Mouse (Mus musculus): ENCODE data around the gene Sbk1. TPM values are rescaled to one million over a fixed set of nuclear protein-coding genes. Genes with fewer than 3 reads are reported as not detected.

Sbk1 gene
- polyA plus RNA-seq, 1 experiment from 2014 or later, result 212 TPM

DNA sequence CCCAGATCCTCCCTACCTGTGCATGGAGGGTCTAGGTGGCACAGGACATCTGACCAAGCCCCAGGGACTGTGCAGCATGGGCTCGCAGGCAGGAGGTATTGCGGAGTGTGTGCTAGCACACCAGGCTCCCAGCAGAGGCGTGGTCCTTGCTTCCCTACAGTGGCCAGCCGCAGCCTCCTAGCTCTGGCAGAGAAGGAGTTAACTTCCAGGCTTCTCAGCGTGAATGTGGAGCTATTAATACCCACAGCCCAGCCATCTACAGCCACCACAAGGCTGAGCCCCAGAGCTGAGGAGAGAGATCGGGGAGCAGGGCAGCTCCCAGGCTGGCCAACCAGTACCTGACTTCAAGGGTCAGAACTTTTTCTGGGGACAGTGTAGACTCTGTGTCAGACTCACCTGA, 24.3 kb upstream of the Sbk1 start:
- Histone ChIP-seq H3K27ac (no peak overlapping the region), H3K27me3 (peaks cover 12% of the 10 kb centered on the region), H3K36me3 (ENCODE audit: poor library complexity, severe bottlenecking) (no peaks in the 10 kb centered on the region), H3K4me3 (no peak overlapping the region), H3K4me2 (peak overlapping the region; percentile 28; the same call in 1 of the 2 replicates), H3K9ac (no peak overlapping the region), H3K4me1 (peaks cover 10% of the 10 kb centered on the region), H3K9me3 (replicated peaks) (no peaks in the 10 kb centered on the region)
- 3% methylated on average over 6 of the region's 6 CpGs for WGBS
- ATAC-seq, result peak; percentile 27; the same call in 1 of the 2 replicates

DNA sequence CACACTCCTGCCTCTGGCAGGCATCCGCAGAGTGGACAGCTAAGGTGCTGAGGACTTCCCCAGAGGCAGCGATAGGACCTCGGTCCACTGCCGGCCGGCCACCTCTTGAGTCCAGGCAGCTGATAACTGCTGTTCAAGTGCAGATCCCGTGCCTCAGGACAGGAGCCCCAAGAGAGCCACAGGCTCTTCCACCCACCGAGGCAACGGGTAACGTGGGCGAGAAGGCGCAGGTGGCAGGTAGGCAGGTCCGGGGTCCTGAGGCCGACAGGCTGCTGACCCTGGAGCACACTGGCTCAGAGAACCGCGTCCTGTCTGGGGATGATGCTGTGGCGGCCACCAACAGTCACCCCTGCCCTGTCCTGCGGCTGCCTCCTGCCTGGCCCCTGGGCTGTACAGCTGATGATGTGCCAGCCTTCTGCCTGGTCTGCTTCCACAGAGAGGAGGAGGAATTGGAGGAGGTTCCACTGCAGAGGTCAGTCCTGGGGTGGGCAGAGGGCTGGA, 23.7 kb upstream of the Sbk1 start:
- no peak overlapping the region for H3K9ac ChIP-seq

DNA sequence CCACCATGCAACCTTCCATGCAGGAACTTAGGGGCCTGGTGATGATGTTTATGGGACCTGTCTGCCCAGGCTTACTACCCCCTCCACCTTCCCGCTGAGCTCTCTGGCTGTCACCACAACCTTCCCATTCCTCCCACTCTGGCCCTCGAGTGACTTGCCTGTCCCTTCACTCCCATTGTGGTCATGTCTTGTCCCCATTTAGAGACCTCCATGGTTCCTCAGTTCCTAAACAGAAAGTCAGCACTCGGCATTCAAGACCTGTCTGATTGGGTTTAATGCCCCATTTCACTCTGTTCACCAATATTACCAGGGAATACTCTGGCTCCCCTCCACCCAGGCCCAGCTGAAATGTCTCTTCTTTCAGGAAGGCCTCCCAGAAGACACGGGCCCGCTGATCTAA, 23.3 kb upstream of the Sbk1 start:
- Histone ChIP-seq H3K27ac (no peak overlapping the region), H3K9ac (no peak overlapping the region), H3K9me3 (replicated peaks) (no peaks in the 10 kb centered on the region), H3K4me2 (no peak overlapping the region), H3K4me3 (no peak overlapping the region), H3K4me1 (peaks cover 10% of the 10 kb centered on the region), H3K36me3 (ENCODE audit: poor library complexity, severe bottlenecking) (no peaks in the 10 kb centered on the region), H3K27me3 (peaks cover 12% of the 10 kb centered on the region)
- WGBS, result 68% methylated on average over 5 of the region's 5 CpGs
- ATAC-seq, result no peak

More for the DNA sequence above, 23.7 kb upstream of the Sbk1 start:
- H3K4me2 ChIP-seq, result peak overlapping the region; percentile 28; the same call in 1 of the 2 replicates
- H3K4me1 ChIP-seq, result peaks cover 10% of the 10 kb centered on the region
- peaks cover 12% of the 10 kb centered on the region for H3K27me3 ChIP-seq
- no peak overlapping the region for H3K4me3 ChIP-seq
- H3K9me3 ChIP-seq (replicated peaks), result no peaks in the 10 kb centered on the region
- no peak for ATAC-seq
- no peak overlapping the region for H3K27ac ChIP-seq
- WGBS, result 45% methylated on average over 17 of the region's 17 CpGs
- H3K36me3 ChIP-seq (ENCODE audit: poor library complexity, severe bottlenecking), result no peaks in the 10 kb centered on the region

DNA sequence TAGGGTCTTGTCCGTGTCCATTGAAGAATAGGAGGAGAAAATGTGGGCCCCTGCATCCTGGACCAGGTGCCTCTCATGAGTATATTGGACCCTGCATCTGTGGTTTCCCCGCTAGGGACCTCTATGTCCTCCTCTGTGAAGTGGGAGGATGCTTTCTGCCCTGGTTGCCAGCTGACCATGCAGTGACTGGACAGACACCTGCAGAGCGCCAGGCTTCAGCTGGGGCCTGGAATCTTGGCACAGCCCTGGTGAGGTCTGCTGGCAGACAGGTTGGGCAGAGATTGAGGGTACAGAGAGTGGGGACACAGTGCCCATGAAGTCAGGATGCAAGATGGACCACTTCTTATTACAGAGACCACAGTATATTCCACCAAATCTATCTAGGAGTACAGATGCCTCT, 22.4 kb upstream of the Sbk1 start:
- no peaks in the 10 kb centered on the region for H3K9me3 ChIP-seq (replicated peaks)
- H3K4me2 ChIP-seq, result no peak overlapping the region
- H3K4me3 ChIP-seq, result no peak overlapping the region
- H3K9ac ChIP-seq, result no peak overlapping the region
- H3K27me3 ChIP-seq, result peaks cover 12% of the 10 kb centered on the region
- H3K27ac ChIP-seq, result no peak overlapping the region
- WGBS, result 85% methylated on average over 3 of the region's 3 CpGs
- no peak for ATAC-seq
- no peaks in the 10 kb centered on the region for H3K36me3 ChIP-seq (ENCODE audit: poor library complexity, severe bottlenecking)
- H3K4me1 ChIP-seq, result peaks cover 10% of the 10 kb centered on the region

DNA sequence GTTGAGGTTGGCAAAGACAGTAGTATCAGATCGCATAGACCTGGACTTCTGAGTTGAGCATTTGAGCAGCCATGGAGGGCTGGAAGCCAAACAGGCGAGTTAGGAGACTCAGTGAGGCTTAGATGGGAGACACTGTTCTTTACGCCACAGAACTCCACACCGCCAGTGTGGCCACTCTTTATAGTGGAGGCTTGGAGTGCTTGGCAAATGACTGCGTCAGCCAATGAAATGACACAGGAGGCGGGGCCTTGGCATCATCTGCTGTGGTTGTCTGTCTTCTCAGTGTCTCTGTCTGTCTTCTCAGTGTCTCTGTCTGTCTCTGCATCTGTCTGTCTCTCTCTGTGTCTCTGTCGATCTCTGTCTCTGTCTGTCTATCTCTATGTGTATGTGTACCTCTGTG, 21.9 kb upstream of the Sbk1 start:
- peaks cover 12% of the 10 kb centered on the region for H3K27me3 ChIP-seq
- no peaks in the 10 kb centered on the region for H3K9me3 ChIP-seq (replicated peaks)
- WGBS, result 80% methylated on average over 7 of the region's 7 CpGs
- peaks cover 10% of the 10 kb centered on the region for H3K4me1 ChIP-seq
- no peak overlapping the region for H3K27ac ChIP-seq
- ATAC-seq, result no peak
- H3K36me3 ChIP-seq (ENCODE audit: poor library complexity, severe bottlenecking), result no peaks in the 10 kb centered on the region
- H3K4me3 ChIP-seq, result no peak overlapping the region
- no peak overlapping the region for H3K9ac ChIP-seq
- no peak overlapping the region for H3K4me2 ChIP-seq

DNA sequence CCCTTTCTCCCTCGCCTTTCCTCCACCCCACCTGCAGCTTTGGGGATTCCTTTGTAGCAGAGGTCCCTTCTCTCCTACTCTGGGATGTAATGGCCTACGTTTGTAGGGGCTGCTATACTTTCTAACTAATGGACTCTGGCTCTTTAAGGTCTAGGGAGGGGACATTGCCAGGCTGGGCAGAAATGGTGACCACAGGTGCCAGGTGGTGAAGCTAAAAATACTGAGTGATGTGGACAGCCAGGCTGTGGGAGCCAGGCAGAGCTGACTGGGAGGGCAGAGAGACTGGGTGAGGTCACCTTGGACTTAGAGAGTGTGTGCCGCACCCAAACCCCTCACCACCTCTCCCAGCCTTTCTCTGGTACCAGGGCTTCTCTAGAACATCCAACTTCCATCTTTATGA, 20.7 kb upstream of the Sbk1 start:
- peaks cover 12% of the 10 kb centered on the region for H3K27me3 ChIP-seq
- H3K9ac ChIP-seq, result no peak overlapping the region
- no peak overlapping the region for H3K4me3 ChIP-seq
- H3K4me1 ChIP-seq, result peaks cover 10% of the 10 kb centered on the region
- no peaks in the 10 kb centered on the region for H3K36me3 ChIP-seq (ENCODE audit: poor library complexity, severe bottlenecking)
- no peak for ATAC-seq
- no peak overlapping the region for H3K4me2 ChIP-seq
- no peaks in the 10 kb centered on the region for H3K9me3 ChIP-seq (replicated peaks)
- H3K27ac ChIP-seq, result no peak overlapping the region
- 74% methylated on average over 3 of the region's 3 CpGs for WGBS

DNA sequence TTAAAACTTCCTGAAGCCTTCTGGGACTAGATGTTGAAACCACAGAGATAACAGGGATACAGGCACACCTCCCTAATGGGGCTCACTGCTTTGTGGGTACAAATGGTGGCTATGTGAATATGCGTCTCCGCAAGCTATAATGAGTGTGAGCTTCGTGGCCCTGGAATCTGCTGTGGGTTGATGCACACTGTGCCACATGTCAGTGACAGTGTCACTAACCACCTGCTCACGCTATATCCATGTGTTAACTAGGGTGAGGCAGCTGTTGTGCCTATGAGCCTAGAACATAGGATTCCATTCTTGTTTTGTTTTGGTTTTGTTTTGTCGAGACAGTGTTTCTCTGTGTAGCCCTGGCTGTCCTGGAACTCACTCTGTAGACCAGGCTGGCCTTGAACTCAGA, 20.2 kb upstream of the Sbk1 start:
- H3K9ac ChIP-seq, result no peak overlapping the region
- no peak overlapping the region for H3K27ac ChIP-seq
- peaks cover 12% of the 10 kb centered on the region for H3K27me3 ChIP-seq
- H3K4me1 ChIP-seq, result peaks cover 10% of the 10 kb centered on the region
- WGBS, result 89% methylated on average over 5 of the region's 5 CpGs
- no peak overlapping the region for H3K4me3 ChIP-seq
- no peak for ATAC-seq
- H3K36me3 ChIP-seq (ENCODE audit: poor library complexity, severe bottlenecking), result no peaks in the 10 kb centered on the region
- no peaks in the 10 kb centered on the region for H3K9me3 ChIP-seq (replicated peaks)
- H3K4me2 ChIP-seq, result no peak overlapping the region

DNA sequence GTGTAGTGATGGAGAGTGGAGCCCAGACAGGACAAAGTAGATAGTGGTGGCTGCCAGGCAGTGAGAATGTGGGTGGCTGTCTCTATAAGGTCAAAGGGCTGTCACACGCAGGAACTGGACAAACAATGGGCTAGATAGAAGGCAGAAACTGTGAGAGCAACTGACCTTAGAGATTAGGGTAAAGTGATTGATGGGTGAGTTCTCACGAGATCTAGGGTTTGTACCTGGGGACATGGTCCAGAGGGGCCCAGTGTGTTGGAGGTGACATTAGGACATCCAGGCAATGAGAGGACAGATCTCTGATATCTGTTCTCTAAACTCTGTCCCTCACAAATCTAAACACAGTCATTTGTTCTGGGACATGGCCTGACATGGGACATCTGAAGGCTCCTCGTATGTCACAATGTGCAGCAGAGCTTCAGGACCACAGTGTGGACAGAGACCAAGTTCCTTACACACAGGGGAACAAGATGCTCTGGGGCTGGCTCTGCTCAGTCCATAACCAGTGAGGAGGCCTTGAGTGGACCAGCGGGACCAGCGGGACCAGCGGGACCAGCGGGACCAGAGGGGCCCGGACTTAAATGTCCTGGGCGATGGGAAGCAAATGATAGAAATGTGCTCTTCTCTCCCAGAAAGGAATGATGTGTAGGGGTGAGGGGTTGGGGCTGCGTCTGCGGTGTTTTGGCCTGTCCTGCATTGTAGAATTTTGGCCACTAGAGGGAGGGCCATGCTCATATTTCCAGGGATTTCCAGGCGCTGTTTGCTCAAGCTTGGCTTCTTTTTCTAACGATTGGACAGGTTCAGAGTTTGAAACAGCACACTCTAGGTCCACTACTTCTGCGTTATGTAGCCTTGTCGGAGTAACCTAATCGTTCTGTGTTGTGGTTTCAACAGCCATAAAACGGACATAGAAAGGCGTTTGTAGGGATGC, 11.9 kb upstream of the Sbk1 start:
- Histone ChIP-seq H3K9me3 (replicated peaks) (no peaks in the 10 kb centered on the region), H3K27me3 (peaks cover 22% of the 10 kb centered on the region; the same call in 1 of the 2 replicates), H3K4me2 (no peak overlapping the region), H3K27ac (no peak overlapping the region), H3K4me3 (no peak overlapping the region), H3K36me3 (ENCODE audit: poor library complexity, severe bottlenecking) (no peaks in the 10 kb centered on the region), H3K9ac (no peak overlapping the region), H3K4me1 (peaks cover 21% of the 10 kb centered on the region)
- WGBS, result 11% methylated on average over 18 of the region's 18 CpGs
- no peak for ATAC-seq

DNA sequence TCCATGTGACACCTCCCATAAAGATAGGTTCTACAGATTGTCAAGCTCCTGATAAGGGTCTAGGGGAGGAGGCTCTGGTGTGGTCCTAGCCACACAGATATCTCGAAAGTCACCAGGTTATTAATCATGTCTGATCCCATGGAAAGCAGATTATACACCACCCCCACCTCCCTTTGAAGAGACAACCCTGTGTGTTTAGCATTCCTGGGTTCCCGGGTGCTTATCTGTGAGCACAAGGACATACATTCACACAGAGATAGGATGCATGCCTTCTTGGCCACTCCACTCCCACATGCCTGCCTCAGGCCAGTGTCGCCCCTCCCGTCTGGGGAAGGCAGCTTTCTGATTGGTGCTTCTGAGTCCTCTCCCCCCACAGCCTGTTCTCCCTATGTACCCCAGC, 10.6 kb upstream of the Sbk1 start:
- H3K27ac ChIP-seq, result no peak overlapping the region
- no peaks in the 10 kb centered on the region for H3K36me3 ChIP-seq (ENCODE audit: poor library complexity, severe bottlenecking)
- no peak overlapping the region for H3K4me3 ChIP-seq
- H3K9me3 ChIP-seq (replicated peaks), result no peaks in the 10 kb centered on the region
- peaks cover 22% of the 10 kb centered on the region; the same call in 1 of the 2 replicates for H3K27me3 ChIP-seq
- H3K4me2 ChIP-seq, result no peak overlapping the region
- no peak for ATAC-seq
- WGBS, result 83% methylated on average over 4 of the region's 4 CpGs
- H3K4me1 ChIP-seq, result peaks cover 34% of the 10 kb centered on the region
- no peak overlapping the region for H3K9ac ChIP-seq

DNA sequence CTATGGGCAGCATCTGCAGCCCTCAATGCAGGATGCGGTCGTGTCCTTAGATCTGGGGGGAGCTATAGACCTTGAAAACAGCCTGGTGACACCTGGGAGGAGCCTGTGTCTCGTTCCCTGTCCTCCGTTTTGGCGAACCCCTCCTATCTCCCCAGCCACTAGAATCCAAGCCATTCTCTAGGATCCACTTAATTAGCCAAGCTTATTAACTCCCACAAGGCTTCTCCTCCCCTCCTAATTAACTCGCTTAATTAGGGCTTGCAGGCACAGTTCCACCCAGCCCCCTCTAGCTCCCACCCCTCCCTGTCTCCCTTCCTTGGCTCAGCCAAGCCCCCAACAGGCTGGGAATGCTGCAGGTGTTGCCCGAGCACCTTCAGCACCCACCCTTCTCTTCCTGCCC, 8.5 kb upstream of the Sbk1 start:
- Histone ChIP-seq H3K4me1 (peaks cover 34% of the 10 kb centered on the region), H3K4me3 (no peak overlapping the region), H3K4me2 (peak overlapping the region; percentile 13), H3K27me3 (peaks cover 26% of the 10 kb centered on the region; the same call in 1 of the 2 replicates), H3K9me3 (replicated peaks) (no peaks in the 10 kb centered on the region), H3K27ac (peak overlapping the region; percentile 68), H3K36me3 (ENCODE audit: poor library complexity, severe bottlenecking) (no peaks in the 10 kb centered on the region), H3K9ac (no peak overlapping the region)
- ATAC-seq, result peak; percentile 74
- 2% methylated on average over 7 of the region's 7 CpGs for WGBS

DNA sequence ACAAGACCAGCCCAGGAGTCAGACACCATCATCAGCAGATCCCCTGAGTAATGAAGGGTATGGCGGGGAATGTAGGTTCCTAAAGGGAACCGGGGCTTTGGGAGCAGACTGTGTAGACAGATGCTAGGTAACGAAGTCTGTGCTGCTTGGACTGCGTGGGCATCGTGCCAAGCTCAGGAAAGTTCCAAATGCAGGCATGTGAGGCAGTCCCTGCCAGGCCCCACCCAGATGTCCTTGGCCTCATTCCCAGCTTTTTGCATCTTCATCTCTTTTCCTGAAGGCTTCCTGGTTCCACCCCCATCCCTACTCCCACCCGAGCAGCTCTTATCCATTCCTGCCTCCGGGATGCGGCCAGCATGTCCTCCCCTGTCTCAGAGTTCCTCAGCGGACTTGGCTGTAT, 6.5 kb upstream of the Sbk1 start:
- Histone ChIP-seq H3K9ac (no peak overlapping the region), H3K36me3 (ENCODE audit: poor library complexity, severe bottlenecking) (no peaks in the 10 kb centered on the region), H3K4me1 (peaks cover 40% of the 10 kb centered on the region), H3K27ac (peak overlapping the region; percentile 72), H3K4me2 (peak overlapping the region; percentile 22), H3K27me3 (peaks cover 20% of the 10 kb centered on the region; the same call in 1 of the 2 replicates), H3K4me3 (no peak overlapping the region), H3K9me3 (replicated peaks) (no peaks in the 10 kb centered on the region)
- ATAC-seq, result peak; percentile 88
- 43% methylated on average over 9 of the region's 9 CpGs for WGBS

DNA sequence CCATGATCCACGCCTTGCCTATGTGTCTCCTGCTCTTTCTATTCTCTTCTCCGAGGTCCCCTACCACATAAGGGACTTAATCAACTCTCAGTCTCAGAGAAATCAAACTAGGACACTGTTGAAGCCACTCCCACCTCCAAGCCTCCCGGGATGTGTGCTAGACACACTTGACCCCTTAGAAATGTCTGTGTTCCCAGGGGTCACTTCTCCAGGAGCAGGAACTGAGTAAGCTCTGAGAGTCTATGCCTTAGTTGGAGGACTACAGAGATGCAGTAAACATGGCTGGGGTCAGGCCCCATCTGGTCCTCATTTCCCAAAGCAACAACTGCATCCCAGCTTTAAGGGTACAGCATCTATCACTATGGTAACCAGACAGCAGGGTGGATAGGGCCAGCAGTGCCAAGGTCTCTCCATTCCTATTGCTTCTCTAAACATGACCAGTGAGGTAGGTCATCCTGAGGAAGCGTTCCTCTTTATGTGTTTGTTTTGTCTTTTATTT, 6.0 kb upstream of the Sbk1 start:
- Histone ChIP-seq H3K27ac (peak overlapping the region; percentile 72), H3K4me2 (peak overlapping the region; percentile 15; the same call in 1 of the 2 replicates), H3K36me3 (ENCODE audit: poor library complexity, severe bottlenecking) (no peaks in the 10 kb centered on the region), H3K4me3 (no peak overlapping the region), H3K9ac (no peak overlapping the region), H3K27me3 (peaks cover 16% of the 10 kb centered on the region; the same call in 1 of the 2 replicates), H3K9me3 (replicated peaks) (no peaks in the 10 kb centered on the region), H3K4me1 (peaks cover 44% of the 10 kb centered on the region)
- 66% methylated on average over 4 of the region's 4 CpGs for WGBS
- no peak for ATAC-seq

Measured in forebrain, embryonic 13.5 days (tissue).